Mouse (Mus musculus): Measurements from ENCODE around the gene Pqbp1. TPM values are rescaled to one million over a fixed set of nuclear protein-coding genes. Genes with fewer than 3 reads are reported as not detected.
A peak's percentile ranks its signal among the peaks of the same experiment; 100 is the strongest.

Gene Pqbp1
- total and polyA plus RNA-seq, 3 experiments = 20.4 to 30.7 (median 25.1) TPM

- intact Hi-C loops (cut with DNase I) = loop anchor here (1.0 to 5.0 kb wide), 2 partner anchors 11 to 37 kb away; no protein-coding TSS in a partner anchor
- Histone ChIP-seq H3K27ac (peak within 1 kb of the TSS; percentile 87), H3K27me3 (ENCODE audit: control insufficient read depth, insufficient read depth, low read length) (no peaks in the 10 kb centered on the region), H3K4me1 (ENCODE audit: control insufficient read depth, insufficient read depth, low read length) (no peaks in the 10 kb centered on the region), H3K4me3 (peak within 1 kb of the TSS; percentile 74), H3K36me3 (ENCODE audit: control insufficient read depth, insufficient read depth, low read length) (no peaks in the 10 kb centered on the region), H3K9ac (ENCODE audit: low read depth, low read length) (peak within 1 kb of the TSS; percentile 81), H3K79me2 (replicated peaks; ENCODE audit: control insufficient read depth, insufficient read depth, low read length) (no peaks in the 10 kb centered on the region)
- peak; percentile 87 to 90 for DNase-seq
- TF ChIP-seq CTCF (IDR thresholded peaks at IDR 0.05) (peak; percentile 26), POLR2A (IDR thresholded peaks at IDR 0.05; ENCODE audit: insufficient read depth, low read depth, low read length) (peak; percentile 65), EP300 (IDR thresholded peaks at IDR 0.05; ENCODE audit: insufficient read depth, low read depth, low read length) (peak; percentile 6; the same call in 1 of the 2 replicates)
- 12% methylated on average over 49 of the region's 49 CpGs for WGBS
Observed at GRCm38 (mm10) chrX:7883841-7884567, 15.1 kb downstream of the Pqbp1 start, which contains the start of gene Slc35a2. Slc35a2 (plus strand) TSS chrX:7884028.

GRCm38 (mm10) chrX:7879819-7880218 is 19.2 kb downstream of the Pqbp1 start:
- Histone ChIP-seq H3K27ac (no peak overlapping the region), H3K4me1 (ENCODE audit: control insufficient read depth, insufficient read depth, low read length) (no peaks in the 10 kb centered on the region), H3K79me2 (replicated peaks; ENCODE audit: control insufficient read depth, insufficient read depth, low read length) (no peaks in the 10 kb centered on the region), H3K36me3 (ENCODE audit: control insufficient read depth, insufficient read depth, low read length) (no peaks in the 10 kb centered on the region), H3K27me3 (ENCODE audit: control insufficient read depth, insufficient read depth, low read length) (no peaks in the 10 kb centered on the region), H3K9ac (ENCODE audit: low read depth, low read length) (no peak overlapping the region), H3K4me3 (no peak overlapping the region)
- WGBS = 12% methylated on average over 11 of the region's 11 CpGs
- TF ChIP-seq EP300 (IDR thresholded peaks at IDR 0.05; ENCODE audit: insufficient read depth, low read depth, low read length) = no peak
- TF ChIP-seq CTCF (IDR thresholded peaks at IDR 0.05) = peak; percentile 63
- peak; percentile 55 to 58 for DNase-seq
- intact Hi-C loops (cut with DNase I) = loop anchor here (5.0 kb wide), 1 partner anchor 33 kb away; no protein-coding TSS in a partner anchor

GRCm38 (mm10) chrX:7878495-7878894 is 20.6 kb downstream of the Pqbp1 start:
- intact Hi-C loops (cut with DNase I) = no loop called here
- Histone ChIP-seq H3K27me3 (ENCODE audit: control insufficient read depth, insufficient read depth, low read length) (no peaks in the 10 kb centered on the region), H3K4me3 (peak overlapping the region; percentile 54), H3K79me2 (replicated peaks; ENCODE audit: control insufficient read depth, insufficient read depth, low read length) (no peaks in the 10 kb centered on the region), H3K9ac (ENCODE audit: low read depth, low read length) (peak overlapping the region; percentile 57), H3K36me3 (ENCODE audit: control insufficient read depth, insufficient read depth, low read length) (no peaks in the 10 kb centered on the region), H3K27ac (peak overlapping the region; percentile 5; the same call in 1 of the 2 replicates), H3K4me1 (ENCODE audit: control insufficient read depth, insufficient read depth, low read length) (no peaks in the 10 kb centered on the region)
- DNase-seq = peak in 1 of 2 experiments; percentile 37
- TF ChIP-seq POLR2A (IDR thresholded peaks at IDR 0.05; ENCODE audit: insufficient read depth, low read depth, low read length) = no peak
- no peak for TF ChIP-seq CTCF (IDR thresholded peaks at IDR 0.05)
- TF ChIP-seq EP300 (IDR thresholded peaks at IDR 0.05; ENCODE audit: insufficient read depth, low read depth, low read length) = no peak
- 18% methylated on average over 21 of the region's 21 CpGs for WGBS

- 12% methylated on average over 35 of the region's 38 CpGs for WGBS
- DNase-seq = peak; percentile 70 to 85
- Histone ChIP-seq H3K9ac (ENCODE audit: low read depth, low read length) (peak within 1 kb of the TSS; percentile 57), H3K79me2 (replicated peaks; ENCODE audit: control insufficient read depth, insufficient read depth, low read length) (no peaks in the 10 kb centered on the region), H3K27ac (peak within 1 kb of the TSS; percentile 5; the same call in 1 of the 2 replicates), H3K36me3 (ENCODE audit: control insufficient read depth, insufficient read depth, low read length) (no peaks in the 10 kb centered on the region), H3K27me3 (ENCODE audit: control insufficient read depth, insufficient read depth, low read length) (no peaks in the 10 kb centered on the region), H3K4me3 (peak within 1 kb of the TSS; percentile 54), H3K4me1 (ENCODE audit: control insufficient read depth, insufficient read depth, low read length) (no peaks in the 10 kb centered on the region)
- intact Hi-C loops (cut with DNase I) = no loop called here
- TF ChIP-seq POLR2A (IDR thresholded peaks at IDR 0.05; ENCODE audit: insufficient read depth, low read depth, low read length) (no peak), EP300 (IDR thresholded peaks at IDR 0.05; ENCODE audit: insufficient read depth, low read depth, low read length) (0 out of 2 replicates have a peak, but pooled peaks have one; percentile 19), CTCF (IDR thresholded peaks at IDR 0.05) (0 out of 2 replicates have a peak, but pooled peaks have one; percentile 3)
Observed at GRCm38 (mm10) chrX:7878007-7878419, 21.1 kb downstream of the Pqbp1 start, which contains the start of gene Pim2. Pim2 (plus strand) TSS chrX:7878262.

GRCm38 (mm10) chrX:7869826-7870225 is 29.2 kb downstream of the Pqbp1 start:
- Histone ChIP-seq H3K36me3 (ENCODE audit: control insufficient read depth, insufficient read depth, low read length) (no peaks in the 10 kb centered on the region), H3K4me1 (ENCODE audit: control insufficient read depth, insufficient read depth, low read length) (no peaks in the 10 kb centered on the region), H3K27me3 (ENCODE audit: control insufficient read depth, insufficient read depth, low read length) (no peaks in the 10 kb centered on the region), H3K4me3 (no peak overlapping the region), H3K27ac (no peak overlapping the region), H3K79me2 (replicated peaks; ENCODE audit: control insufficient read depth, insufficient read depth, low read length) (no peaks in the 10 kb centered on the region; the same call in 1 of the 2 replicates), H3K9ac (ENCODE audit: low read depth, low read length) (no peak overlapping the region)
- DNase-seq = no peak
- 53% methylated on average over 3 of the region's 3 CpGs for WGBS
- TF ChIP-seq CTCF (IDR thresholded peaks at IDR 0.05) (no peak), POLR2A (IDR thresholded peaks at IDR 0.05; ENCODE audit: insufficient read depth, low read depth, low read length) (no peak)
- intact Hi-C loops (cut with DNase I) = no loop called here

GRCm38 (mm10) chrX:7868506-7868905 is 30.6 kb downstream of the Pqbp1 start:
- no peaks in the 10 kb centered on the region for H3K36me3 ChIP-seq (ENCODE audit: control insufficient read depth, insufficient read depth, low read length)
- TF ChIP-seq CTCF (IDR thresholded peaks at IDR 0.05) (no peak), POLR2A (IDR thresholded peaks at IDR 0.05; ENCODE audit: insufficient read depth, low read depth, low read length) (no peak), EP300 (IDR thresholded peaks at IDR 0.05; ENCODE audit: insufficient read depth, low read depth, low read length) (no peak)
- no peak for DNase-seq
- H3K27ac ChIP-seq = no peak overlapping the region
- H3K79me2 ChIP-seq (replicated peaks; ENCODE audit: control insufficient read depth, insufficient read depth, low read length) = no peaks in the 10 kb centered on the region; the same call in 1 of the 2 replicates
- H3K4me3 ChIP-seq = no peak overlapping the region
- intact Hi-C loops (cut with DNase I) = no loop called here
- H3K9ac ChIP-seq (ENCODE audit: low read depth, low read length) = no peak overlapping the region
- no peaks in the 10 kb centered on the region for H3K27me3 ChIP-seq (ENCODE audit: control insufficient read depth, insufficient read depth, low read length)
- WGBS = 34% methylated on average over 2 of the region's 2 CpGs
- no peaks in the 10 kb centered on the region for H3K4me1 ChIP-seq (ENCODE audit: control insufficient read depth, insufficient read depth, low read length)
